Mouse (Mus musculus) bone marrow, adult 2 months (tissue): ENCODE measurements around the gene Mycbpap. TPM values are rescaled to one million over a fixed set of nuclear protein-coding genes. Genes with fewer than 3 reads are reported as not detected.
A peak's percentile ranks its signal among the peaks of the same experiment; 100 is the strongest.

Experiments used
- H3K27ac ChIP-seq: fragments of 200-500 bp; 2 replicates; pipeline ENCODE4 v1.5.1; 2012; ENCODE audit warnings: low read depth, mild to moderate bottlenecking, control low read depth, inconsistent platforms, low read length; ENCODE audit not compliant: control insufficient read depth, poor library complexity, insufficient read depth
- H3K4me1 ChIP-seq: fragments of 200-500 bp; 2 replicates; pipeline ENCODE4 v1.6.1; 2011; ENCODE audit warnings: low read length; ENCODE audit not compliant: control insufficient read depth, insufficient read depth
- H3K4me3 ChIP-seq: fragments of 200-500 bp; replicated peaks from 2 replicates; pipeline ENCODE3; 2011; ENCODE audit warnings: mild to moderate bottlenecking, low read depth, low read length, control low read depth; ENCODE audit not compliant: control insufficient read depth
- CTCF ChIP-seq: fragments of 200-500 bp; IDR thresholded peaks from 2 replicates; pipeline ENCODE4 v1.5.1; 2011; ENCODE audit warnings: low read length, control low read depth; ENCODE audit not compliant: control insufficient read depth, insufficient read depth
- POLR2A ChIP-seq: fragments of 200-500 bp; IDR thresholded peaks from 2 replicates; pipeline ENCODE4 v1.6.1; 2011; ENCODE audit warnings: low read depth, mild to moderate bottlenecking, control low read depth, low read length, borderline replicate concordance; ENCODE audit not compliant: control insufficient read depth
- WGBS: fragments of 180-500 bp; shearing (Covaris S2); methylation state at CpG from one replicate; pipeline ENCODE4 v1.1.7; 2018; 5-methylcytosine and 5-hydroxymethylcytosine counted together
- polyA plus RNA-seq: library from polyadenylated mRNA; stranded (reverse); fragments of >200 nt; gene quantifications from 2 replicates; pipeline ENCODE4 v1.2.4, GENCODE M21; 2011; ENCODE audit warnings: low replicate concordance; ENCODE audit not compliant: missing spikeins, insufficient read depth, insufficient read length

Gene Mycbpap
- 3.4 TPM in 1 of 2 replicates, not detected in the other for polyA plus RNA-seq

DNA sequence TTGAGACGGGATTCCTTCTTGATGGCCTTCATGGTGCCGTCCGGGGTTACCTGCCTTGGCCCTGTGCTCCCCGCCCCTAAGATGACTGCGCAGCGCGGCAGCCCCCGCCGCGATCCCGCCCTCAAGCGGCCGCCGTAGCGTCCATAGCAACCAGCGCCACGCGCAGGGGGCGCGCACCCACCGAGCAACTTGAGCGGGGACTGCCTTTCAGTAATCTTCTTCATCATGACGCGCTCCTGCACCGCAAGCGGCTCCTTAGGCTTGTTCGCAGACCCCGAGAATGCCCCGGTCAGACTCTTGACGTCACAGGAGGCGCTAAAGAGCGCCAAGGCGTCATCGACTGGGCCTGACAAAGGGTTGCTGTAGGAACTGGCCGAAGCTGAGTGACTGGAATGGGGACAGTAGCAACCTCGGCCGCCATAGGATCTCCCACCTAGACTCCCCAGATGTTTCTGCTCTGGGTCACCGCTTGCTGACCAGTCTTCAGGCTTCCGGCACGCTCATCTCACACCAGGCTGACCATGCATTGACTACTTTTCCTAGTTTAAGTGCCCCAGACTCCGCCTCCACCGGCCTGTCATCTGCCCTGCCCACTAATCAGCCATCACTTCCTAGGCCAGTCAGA is at the start of gene Mycbpap:
Gene Mycbpap (minus strand): TSS at position 524 of the 625 bp plus-strand sequence.
- 5% methylated on average over 42 of the region's 42 CpGs for WGBS
- H3K4me1 ChIP-seq = no peaks in the 10 kb centered on the region
- H3K27ac ChIP-seq = no peak within 1 kb of the TSS
- no peak for TF ChIP-seq CTCF
- TF ChIP-seq POLR2A = no peak
- H3K4me3 ChIP-seq = peak within 1 kb of the TSS; percentile 61

DNA sequence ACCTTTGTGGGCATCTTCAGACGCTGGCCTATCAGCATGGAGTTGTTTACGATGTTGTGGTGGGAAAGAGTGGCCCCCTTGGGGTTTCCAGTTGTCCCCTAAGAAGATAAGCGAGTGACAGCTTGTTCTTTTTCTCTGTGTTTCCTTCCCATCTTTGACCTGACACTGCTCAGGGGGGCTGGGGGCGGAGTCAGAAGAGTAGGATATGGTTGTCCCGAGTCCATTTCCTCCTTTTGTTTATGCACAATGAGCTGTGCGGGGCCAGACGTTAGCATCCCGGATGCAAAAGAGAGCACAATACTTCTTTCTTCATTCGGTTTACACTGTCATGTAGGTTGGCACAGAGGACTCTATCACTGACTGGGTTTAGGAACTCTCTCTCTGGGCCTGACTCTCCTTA is 49.1 kb upstream of the Mycbpap start:
- Histone ChIP-seq H3K27ac (no peak overlapping the region), H3K4me1 (no peaks in the 10 kb centered on the region), H3K4me3 (no peak overlapping the region)
- 28% methylated on average over 9 of the region's 9 CpGs for WGBS
- TF ChIP-seq CTCF (no peak), POLR2A (no peak)

GRCm38 (mm10) chr11:94567326-94567725 is 45.8 kb upstream of the Mycbpap start:
- no peak for TF ChIP-seq POLR2A
- no peak for TF ChIP-seq CTCF
- Histone ChIP-seq H3K27ac (no peak overlapping the region), H3K4me1 (no peaks in the 10 kb centered on the region), H3K4me3 (no peak overlapping the region)
- WGBS = 84% methylated on average over 7 of the region's 7 CpGs

DNA sequence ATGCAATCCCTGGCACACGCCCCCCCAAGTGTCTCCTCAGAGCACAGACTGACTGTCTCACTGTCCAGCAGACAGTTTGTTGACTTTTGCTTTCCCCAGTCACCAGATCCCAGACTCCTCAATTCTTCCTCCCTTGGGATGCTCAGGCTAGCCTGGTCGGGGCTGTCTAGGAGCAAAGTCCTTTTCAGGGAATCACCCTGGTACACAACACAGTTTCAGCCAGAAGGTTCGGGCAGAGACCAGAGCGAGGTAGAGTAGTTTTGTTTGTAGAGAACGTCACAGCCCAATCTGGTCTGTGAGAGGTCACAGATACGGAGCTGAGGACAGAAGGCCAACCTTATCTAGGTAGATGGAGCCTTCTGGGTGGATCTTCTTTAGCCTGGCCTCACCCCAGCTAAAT is 45.0 kb upstream of the Mycbpap start:
- H3K27ac ChIP-seq = no peak overlapping the region
- TF ChIP-seq CTCF = no peak
- no peak overlapping the region for H3K4me3 ChIP-seq
- WGBS = 85% methylated on average over 6 of the region's 6 CpGs
- H3K4me1 ChIP-seq = no peaks in the 10 kb centered on the region

GRCm38 (mm10) chr11:94565151-94565479 is 43.6 kb upstream of the Mycbpap start:
- no peaks in the 10 kb centered on the region for H3K4me1 ChIP-seq
- 40% methylated on average over 16 of the region's 16 CpGs for WGBS
- no peak overlapping the region for H3K4me3 ChIP-seq
- H3K27ac ChIP-seq = no peak overlapping the region; the same call in 1 of the 2 replicates
- TF ChIP-seq CTCF = no peak
- no peak for TF ChIP-seq POLR2A

- Histone ChIP-seq H3K4me1 (no peaks in the 10 kb centered on the region), H3K27ac (no peak within 1 kb of the TSS; the same call in 1 of the 2 replicates), H3K4me3 (no peak within 1 kb of the TSS)
- TF ChIP-seq CTCF (0 out of 2 replicates have a peak, but pooled peaks have one; percentile 4), POLR2A (no peak)
- WGBS = 5% methylated on average over 35 of the region's 35 CpGs
These were observed 43.1 kb upstream of the Mycbpap start, which contains the start of gene Chad for GRCm38 (mm10) chr11:94564437-94565150. Gene Chad, plus strand, starts transcription at chr11:94565047.

DNA sequence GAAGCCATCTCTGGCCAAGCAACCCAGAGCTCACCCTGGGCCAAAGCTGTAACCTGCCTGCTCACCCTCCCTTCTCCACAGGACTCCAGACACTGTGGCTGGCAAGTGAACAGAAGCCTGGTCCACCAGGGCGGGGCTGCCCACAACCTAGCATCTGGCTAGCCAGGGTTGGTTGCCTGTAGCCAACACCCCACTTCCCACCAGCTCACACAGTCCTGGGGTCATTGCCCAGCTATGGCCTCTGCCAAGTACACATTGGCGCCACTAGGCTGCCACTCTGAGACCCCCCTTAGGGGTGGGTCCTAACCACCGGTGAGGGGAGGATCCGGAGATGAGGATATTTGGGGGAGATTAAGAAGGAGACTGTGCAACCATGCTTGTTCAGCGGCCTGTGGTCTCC is 42.3 kb upstream of the Mycbpap start:
- Histone ChIP-seq H3K4me3 (no peak overlapping the region), H3K27ac (no peak overlapping the region), H3K4me1 (no peaks in the 10 kb centered on the region)
- TF ChIP-seq CTCF = no peak
- TF ChIP-seq POLR2A = no peak
- 15% methylated on average over 5 of the region's 5 CpGs for WGBS

DNA sequence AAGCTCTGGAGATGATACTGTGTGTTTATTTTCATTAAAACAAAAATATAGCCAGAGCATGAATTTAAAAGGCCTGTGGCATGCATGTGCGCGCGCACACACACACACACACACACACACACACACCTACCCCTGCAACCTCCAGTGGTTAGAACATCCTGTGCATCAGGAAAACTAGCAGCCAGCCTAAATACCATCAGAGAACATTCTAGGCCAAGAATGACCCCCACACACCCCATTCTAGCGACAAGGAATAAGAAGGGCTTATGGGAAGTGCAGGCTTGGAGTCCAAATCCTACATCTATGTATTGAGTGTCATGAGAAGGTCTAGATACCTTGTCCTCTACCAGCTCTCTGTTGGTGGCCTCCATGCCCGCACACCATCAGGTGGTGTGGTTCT is 41.8 kb upstream of the Mycbpap start:
- H3K4me1 ChIP-seq = no peaks in the 10 kb centered on the region
- H3K4me3 ChIP-seq = no peak overlapping the region
- no peak for TF ChIP-seq CTCF
- TF ChIP-seq POLR2A = no peak
- WGBS = 69% methylated on average over 5 of the region's 5 CpGs
- no peak overlapping the region for H3K27ac ChIP-seq
